12 mouse cellular contexts compared by ENCODE assay signal in the genomic region with DNA sequence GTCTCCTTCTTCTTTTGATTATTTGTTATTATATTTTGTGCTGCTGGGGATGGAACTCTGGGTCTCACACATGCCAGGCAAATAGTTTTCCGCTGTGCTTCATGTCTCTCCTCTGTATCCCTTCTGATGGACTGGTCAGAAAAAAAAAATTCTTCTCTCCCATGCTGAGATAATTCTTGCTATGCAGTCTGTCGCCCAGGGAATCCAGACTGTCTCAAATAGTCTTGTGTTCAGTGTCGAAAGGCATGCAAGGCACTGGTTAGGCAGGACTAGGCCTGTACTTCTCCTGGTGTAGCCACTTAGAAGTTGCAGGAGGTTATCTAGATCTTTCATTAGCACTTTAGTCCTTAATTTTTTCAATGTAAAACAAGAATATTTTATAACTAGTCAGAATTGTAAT.
A peak's percentile ranks its signal among the peaks of the same experiment; 100 is the strongest.
DNase-seq lines count a peak whose midpoint lies in the region.
"Had no signal": no experiment of that assay in that cellular context is flagged by ENCODE, and none has a peak within 500 bp of the region (broad histone marks: within the 10 kb centered on the region; RNA-seq: fewer than 3 reads in every experiment).

No protein-coding gene starts in this region.

- DNase-seq in cerebellum, adult 11 months: peak; percentile 26
- no peak for DNase-seq in cerebellum, postnatal 4 days (ENCODE audit: low spot score in 2 of 2)
- peak; percentile 75 for DNase-seq in brain, adult 2 months (ENCODE audit: low read depth, low spot score)
- peak; percentile 70 for DNase-seq in cerebellum, adult 9-10 months
- DNase-seq in cerebellum, postnatal 25 days: peak; percentile 32 to 48
- no peak for DNase-seq in kidney, adult 18-20 months
- no peak for DNase-seq in kidney, postnatal 14 days
- DNase-seq in kidney, postnatal 4 days: no peak
- DNase-seq: adrenal gland, postnatal 14 days; gastrocnemius, postnatal 36 days; heart, adult 11 months; heart, postnatal 36 days had no signal

Comparison
In these comparisons a context has a peak if more than half of its experiments do, and no peak if none do; other contexts are left out.
1. DNase-seq: peak in cerebellum, adult 11 months (single experiment), brain, adult 2 months (single experiment), cerebellum, adult 9-10 months (single experiment) and cerebellum, postnatal 25 days (2 of 2); none in cerebellum, postnatal 4 days (0 of 2), kidney, adult 18-20 months (single experiment), kidney, postnatal 14 days (single experiment) and kidney, postnatal 4 days (0 of 2).